Mouse (Mus musculus) liver, embryonic 14.5 days (tissue): Measurements from ENCODE around the gene Cdh16. TPM values are rescaled to one million over a fixed set of nuclear protein-coding genes. Genes with fewer than 3 reads are reported as not detected.
A peak's percentile ranks its signal among the peaks of the same experiment; 100 is the strongest.

Source experiments
- ATAC-seq: fragments of 200-750 bp; cut with Nextera tagmentation; 2 replicates; pipeline ENCODE4 v1.8.0; 2017; ENCODE audit warnings: moderate number of reproducible peaks, mild to moderate bottlenecking, moderate library complexity; ENCODE audit not compliant: insufficient read depth
- DNase-seq, 3 experiments: peaks; one replicate each; pipeline ENCODE4 v3.0.0-alpha.2; 2012 to 2013; ENCODE audit warnings: low read depth in 3 of 3, low spot score in 3 of 3
- H3K27ac ChIP-seq: fragments of 300-500 bp; sonication (generic); 2 replicates; pipeline ENCODE4 v1.5.1; 2014; ENCODE audit warnings: moderate library complexity, mild to moderate bottlenecking, control low read depth, inconsistent platforms
- H3K27me3 ChIP-seq: fragments of 300-500 bp; sonication (generic); 2 replicates; pipeline ENCODE4 v1.6.1; 2014; ENCODE audit warnings: mild to moderate bottlenecking, low read length, moderate library complexity; ENCODE audit not compliant: control insufficient read depth, insufficient read depth
- H3K36me3 ChIP-seq: fragments of 300-500 bp; sonication (generic); replicated peaks from 2 replicates; pipeline ENCODE4 v1.6.1; 2014; ENCODE audit warnings: low read depth; ENCODE audit not compliant: control insufficient read depth, insufficient read depth
- H3K4me1 ChIP-seq, 2 experiments: fragments of 200-500 bp in 1 of 2; fragments of 300-500 bp in 1 of 2; sonication (generic) in 1 of 2; replicated peaks; 2 replicates each; pipeline ENCODE4 v1.6.1; 2012 to 2014; ENCODE audit warnings: antibody characterized with exemption in 1 of 2, inconsistent platforms in 1 of 2, low read length in 1 of 2; ENCODE audit not compliant: control insufficient read depth in 2 of 2, insufficient read depth in 2 of 2
- H3K4me2 ChIP-seq: fragments of 300-500 bp; sonication (generic); 2 replicates; pipeline ENCODE4 v1.6.1; 2014; ENCODE audit warnings: low read depth, mild to moderate bottlenecking, control low read depth, moderate library complexity
- H3K4me3 ChIP-seq, 2 experiments: fragments of 200-500 bp in 1 of 2; fragments of 300-500 bp in 1 of 2; sonication (generic) in 1 of 2; 2 replicates each; pipeline ENCODE4 v1.5.1; 2012 to 2014; ENCODE audit warnings: low read depth in 2 of 2, low read length in 2 of 2, mild to moderate bottlenecking in 2 of 2, control low read depth in 1 of 2, inconsistent platforms in 1 of 2, moderate library complexity in 1 of 2; ENCODE audit not compliant: insufficient read depth in 1 of 2
- H3K9ac ChIP-seq: fragments of 300-500 bp; sonication (generic); replicated peaks from 2 replicates; pipeline ENCODE4 v1.6.1; 2014; ENCODE audit warnings: mild to moderate bottlenecking, control low read depth, moderate library complexity
- H3K9me3 ChIP-seq: fragments of 300-500 bp; sonication (generic); 2 replicates; pipeline ENCODE4 v1.6.1; 2016; ENCODE audit warnings: low read length, mixed read lengths; ENCODE audit not compliant: control insufficient read depth
- CTCF ChIP-seq: IDR thresholded peaks from 2 replicates; pipeline ENCODE4 v1.5.1; 2016; ENCODE audit warnings: antibody characterized with exemption, low read depth, control low read depth
- EP300 ChIP-seq: IDR thresholded peaks from 2 replicates; pipeline ENCODE4 v1.6.1; 2016; ENCODE audit warnings: antibody characterized with exemption, low read depth
- WGBS: fragments of 180-500 bp; shearing (Covaris S2); extraction: QIAGEN DNeasy Blood & Tissue Kit; methylation state at CpG from one replicate; pipeline ENCODE4 v1.1.7; 2014; ENCODE audit not compliant: insufficient replicate concordance; 5-methylcytosine and 5-hydroxymethylcytosine counted together
- polyA plus RNA-seq, 2 experiments: library from polyadenylated mRNA; depleted of rRNA in 1 of 2; stranded (reverse) in 1 of 2; unstranded in 1 of 2; fragments of >200 nt; fragmentation: Nextera tagmentation in 1 of 2; extraction: Ambion mirVana in 1 of 2; gene quantifications; 2 replicates each; pipeline versions ENCODE4 v1.2.1 to v1.2.3; 2012 to 2014

Cdh16 gene
- polyA plus RNA-seq, 2 experiments, result 0.02 TPM; not detected in 1

GRCm38 (mm10) chr8:104593536-104594325 is 30.5 kb downstream of the Cdh16 start:
- Histone ChIP-seq H3K4me2 (no peak overlapping the region), H3K4me3 (no peak overlapping the region), H3K27me3 (no peaks in the 10 kb centered on the region), H3K27ac (no peak overlapping the region), H3K4me1 (peaks cover 12 to 19% of the 10 kb centered on the region in 2 experiments), H3K36me3 (peaks cover 2% of the 10 kb centered on the region; the same call in 1 of the 2 replicates), H3K9ac (no peak overlapping the region), H3K9me3 (no peaks in the 10 kb centered on the region)
- TF ChIP-seq EP300 (no peak), CTCF (no peak)
- ATAC-seq (no peak), DNase-seq (no peak)
- WGBS, result 87% methylated on average over 31 of the region's 31 CpGs

- Histone ChIP-seq H3K9me3 (no peaks in the 10 kb centered on the region), H3K9ac (no peak overlapping the region), H3K36me3 (peaks cover 2% of the 10 kb centered on the region; the same call in 1 of the 2 replicates), H3K4me2 (peak overlapping the region; percentile 93), H3K4me1 (peaks cover 12 to 19% of the 10 kb centered on the region in 2 experiments), H3K27ac (no peak overlapping the region), H3K27me3 (no peaks in the 10 kb centered on the region), H3K4me3 (peak overlapping the region in 1 of 2 experiments; percentile 77; a peak in 1 of 4 replicates)
- no peak for TF ChIP-seq EP300
- TF ChIP-seq CTCF, result no peak
- WGBS, result 63% methylated on average over 6 of the region's 6 CpGs
- no peak for ATAC-seq
- no peak for DNase-seq
These were observed 31.6 kb downstream of the Cdh16 start for GRCm38 (mm10) chr8:104592566-104592965.

GRCm38 (mm10) chr8:104591856-104592255 is 32.3 kb downstream of the Cdh16 start:
- H3K9me3 ChIP-seq, result no peaks in the 10 kb centered on the region
- WGBS, result 4% methylated on average over 9 of the region's 9 CpGs
- H3K4me3 ChIP-seq, result peak overlapping the region; percentile 60 to 77
- H3K27ac ChIP-seq, result peak overlapping the region; percentile 50
- DNase-seq (no peak), ATAC-seq (no peak)
- H3K36me3 ChIP-seq, result peaks cover 2% of the 10 kb centered on the region; the same call in 1 of the 2 replicates
- H3K27me3 ChIP-seq, result no peaks in the 10 kb centered on the region
- H3K4me2 ChIP-seq, result peak overlapping the region; percentile 93
- H3K9ac ChIP-seq, result peak overlapping the region; percentile 70
- no peak for TF ChIP-seq CTCF
- no peak for TF ChIP-seq EP300
- peaks cover 12 to 19% of the 10 kb centered on the region in 2 experiments for H3K4me1 ChIP-seq

- Histone ChIP-seq H3K36me3 (peaks cover 2% of the 10 kb centered on the region; the same call in 1 of the 2 replicates), H3K27ac (peak within 1 kb of the TSS; percentile 50), H3K27me3 (no peaks in the 10 kb centered on the region), H3K4me1 (peaks cover 12 to 17% of the 10 kb centered on the region in 2 experiments), H3K9ac (peak within 1 kb of the TSS; percentile 70), H3K4me3 (peak within 1 kb of the TSS; percentile 60 to 77), H3K4me2 (peak within 1 kb of the TSS; percentile 93), H3K9me3 (no peaks in the 10 kb centered on the region)
- peak; percentile 87 to 90 (median 90) for DNase-seq
- ATAC-seq, result peak; percentile 98
- TF ChIP-seq EP300 (no peak; the same call in 1 of the 2 replicates), CTCF (no peak)
- under 1% methylated on average over 44 of the region's 44 CpGs for WGBS
These were observed 32.9 kb downstream of the Cdh16 start, which contains the start of gene Pdp2 for GRCm38 (mm10) chr8:104591133-104591834. Pdp2 (plus strand) TSS chr8:104591451.

GRCm38 (mm10) chr8:104590284-104590683 is 33.9 kb downstream of the Cdh16 start:
- Histone ChIP-seq H3K27ac (no peak overlapping the region), H3K36me3 (peaks cover 2% of the 10 kb centered on the region; the same call in 1 of the 2 replicates), H3K9me3 (no peaks in the 10 kb centered on the region), H3K9ac (no peak overlapping the region), H3K4me1 (peaks cover 12 to 14% of the 10 kb centered on the region in 2 experiments), H3K27me3 (no peaks in the 10 kb centered on the region), H3K4me2 (no peak overlapping the region), H3K4me3 (no peak overlapping the region)
- 60% methylated on average over 3 of the region's 3 CpGs for WGBS
- DNase-seq, result no peak
- ATAC-seq, result no peak
- TF ChIP-seq EP300 (no peak), CTCF (no peak)
